Mouse (Mus musculus) intestine, embryonic 16.5 days (tissue): ENCODE data around the gene Lypd6. TPM values are rescaled to one million over a fixed set of nuclear protein-coding genes. Genes with fewer than 3 reads are reported as not detected.

Experiments used
- ATAC-seq: fragments of 200-750 bp; cut with Nextera tagmentation; 2 replicates; pipeline ENCODE4 v1.8.0; 2017; ENCODE audit warnings: moderate TSS enrichment, moderate library complexity
- H3K27ac ChIP-seq: fragments of 300-500 bp; sonication (generic); 2 replicates; pipeline ENCODE4 v1.5.1; 2014; ENCODE audit warnings: mild to moderate bottlenecking, low read length
- H3K27me3 ChIP-seq: fragments of 300-500 bp; sonication (generic); replicated peaks from 2 replicates; pipeline ENCODE4 v1.6.1; 2014; ENCODE audit warnings: low read length, control low read depth, mixed read lengths; ENCODE audit not compliant: control insufficient read depth, insufficient read depth
- H3K36me3 ChIP-seq: fragments of 300-500 bp; sonication (generic); 2 replicates; pipeline ENCODE4 v1.6.1; 2014; ENCODE audit warnings: low read length, control low read depth; ENCODE audit not compliant: control insufficient read depth, insufficient read depth
- H3K4me1 ChIP-seq: fragments of 300-500 bp; sonication (generic); 2 replicates; pipeline ENCODE4 v1.6.1; 2014; ENCODE audit warnings: low read length, control low read depth, mixed read lengths; ENCODE audit not compliant: control insufficient read depth, insufficient read depth
- H3K4me2 ChIP-seq: fragments of 300-500 bp; sonication (generic); 2 replicates; pipeline ENCODE4 v1.6.1; 2014; ENCODE audit warnings: low read depth, low read length, control low read depth
- H3K4me3 ChIP-seq: fragments of 300-500 bp; sonication (generic); 2 replicates; pipeline ENCODE4 v1.5.1; 2014; ENCODE audit warnings: mild to moderate bottlenecking, low read length
- H3K9ac ChIP-seq: fragments of 300-500 bp; sonication (generic); 2 replicates; pipeline ENCODE4 v1.6.1; 2014; ENCODE audit warnings: low read depth, low read length
- H3K9me3 ChIP-seq: fragments of 300-500 bp; sonication (generic); 2 replicates; pipeline ENCODE4 v1.6.1; 2016; ENCODE audit warnings: low read length, control low read depth; ENCODE audit not compliant: control insufficient read depth
- WGBS: fragments of 180-500 bp; shearing (Covaris S2); extraction: QIAGEN DNeasy Blood & Tissue Kit; methylation state at CpG from one replicate; pipeline ENCODE4 v1.1.7; 2014; 5-methylcytosine and 5-hydroxymethylcytosine counted together
- polyA plus RNA-seq: library from polyadenylated mRNA; unstranded; fragments of >200 nt; fragmentation: Nextera tagmentation; extraction: Ambion mirVana; gene quantifications from 2 replicates; pipeline ENCODE4 v1.2.1, GENCODE M21; 2015

The Lypd6 gene
- polyA plus RNA-seq, 1 experiment from 2014 or later = 14.6 TPM

GRCm38 (mm10) chr2:50150816-50151215 is 84.6 kb downstream of the Lypd6 start:
- H3K27me3 ChIP-seq = no peaks in the 10 kb centered on the region
- ATAC-seq = no peak; the same call in 1 of the 2 replicates
- WGBS = 63% methylated on average over 5 of the region's 5 CpGs
- peaks cover 5% of the 10 kb centered on the region; the same call in 1 of the 2 replicates for H3K4me1 ChIP-seq
- no peak overlapping the region for H3K4me3 ChIP-seq
- no peak overlapping the region for H3K9ac ChIP-seq
- H3K36me3 ChIP-seq = no peaks in the 10 kb centered on the region
- H3K27ac ChIP-seq = peak overlapping the region; percentile 69
- H3K4me2 ChIP-seq = no peak overlapping the region
- no peaks in the 10 kb centered on the region for H3K9me3 ChIP-seq

DNA sequence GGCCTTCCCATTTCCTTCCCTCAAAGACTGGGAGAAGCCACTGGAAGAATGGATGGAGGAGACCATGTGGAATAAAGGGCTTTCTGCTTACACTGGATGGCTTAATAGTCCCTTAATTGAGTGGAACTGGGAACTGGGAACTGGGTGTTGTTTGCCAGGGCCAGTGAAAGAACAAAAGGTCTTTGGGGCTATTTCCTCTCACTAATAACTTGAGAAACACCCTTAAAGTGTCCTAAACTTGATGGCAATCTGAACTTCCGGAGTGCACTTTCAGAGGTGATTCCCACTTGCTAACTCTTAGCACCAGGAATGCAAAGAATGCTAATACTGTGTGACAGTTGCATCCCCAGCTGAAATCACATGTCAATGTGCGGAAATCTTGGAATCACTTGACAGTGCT is 85.2 kb downstream of the Lypd6 start:
- Histone ChIP-seq H3K27me3 (no peaks in the 10 kb centered on the region), H3K4me2 (no peak overlapping the region), H3K36me3 (no peaks in the 10 kb centered on the region), H3K4me3 (no peak overlapping the region), H3K4me1 (peaks cover 5% of the 10 kb centered on the region; the same call in 1 of the 2 replicates), H3K27ac (no peak overlapping the region), H3K9ac (no peak overlapping the region), H3K9me3 (no peaks in the 10 kb centered on the region)
- WGBS = 68% methylated on average over 2 of the region's 2 CpGs
- no peak for ATAC-seq

DNA sequence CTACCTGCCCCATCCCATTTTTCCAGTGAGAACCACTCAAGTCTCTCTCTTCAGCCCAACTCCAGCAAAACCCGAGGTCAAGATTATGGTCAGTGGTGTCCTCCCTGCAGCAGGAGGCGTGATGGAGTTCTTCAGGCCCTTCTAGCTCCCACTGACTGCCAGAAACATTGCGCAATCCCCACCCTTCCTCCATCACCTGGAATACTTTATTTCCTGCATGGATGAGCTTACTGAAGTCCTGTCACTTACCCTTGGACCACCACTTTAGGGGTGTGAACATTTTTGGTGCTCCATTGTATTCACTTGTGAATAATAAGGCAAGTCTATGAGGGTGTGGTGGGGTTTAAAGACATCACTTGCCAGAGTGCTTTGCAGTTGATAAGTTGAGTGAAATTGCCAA is 85.7 kb downstream of the Lypd6 start:
- Histone ChIP-seq H3K36me3 (no peaks in the 10 kb centered on the region), H3K9me3 (no peaks in the 10 kb centered on the region), H3K4me2 (no peak overlapping the region), H3K4me3 (no peak overlapping the region), H3K27me3 (no peaks in the 10 kb centered on the region), H3K4me1 (peaks cover 5% of the 10 kb centered on the region; the same call in 1 of the 2 replicates), H3K9ac (no peak overlapping the region), H3K27ac (no peak overlapping the region)
- 84% methylated on average over 3 of the region's 3 CpGs for WGBS
- no peak for ATAC-seq

GRCm38 (mm10) chr2:50156009-50156408 is 89.8 kb downstream of the Lypd6 start:
- 94% methylated on average over 10 of the region's 10 CpGs for WGBS
- ATAC-seq = no peak

GRCm38 (mm10) chr2:50160069-50160468 is 93.8 kb downstream of the Lypd6 start:
- Histone ChIP-seq H3K27me3 (no peaks in the 10 kb centered on the region), H3K36me3 (no peaks in the 10 kb centered on the region), H3K4me2 (no peak overlapping the region), H3K9me3 (no peaks in the 10 kb centered on the region), H3K4me3 (no peak overlapping the region), H3K27ac (no peak overlapping the region), H3K4me1 (no peaks in the 10 kb centered on the region), H3K9ac (no peak overlapping the region)
- no peak for ATAC-seq
- WGBS = 97% methylated on average over 3 of the region's 3 CpGs

More at GRCm38 (mm10) chr2:50156009-50156408, 89.8 kb downstream of the Lypd6 start:
- Histone ChIP-seq H3K9ac (no peak overlapping the region), H3K9me3 (no peaks in the 10 kb centered on the region), H3K36me3 (no peaks in the 10 kb centered on the region), H3K4me2 (no peak overlapping the region), H3K27ac (no peak overlapping the region), H3K4me3 (no peak overlapping the region), H3K27me3 (no peaks in the 10 kb centered on the region), H3K4me1 (peaks cover 3% of the 10 kb centered on the region; the same call in 1 of the 2 replicates)

- no peak overlapping the region for H3K27ac ChIP-seq
- H3K27me3 ChIP-seq = no peaks in the 10 kb centered on the region
- 66% methylated on average over 8 of the region's 8 CpGs for WGBS
- no peaks in the 10 kb centered on the region for H3K9me3 ChIP-seq
- no peaks in the 10 kb centered on the region for H3K36me3 ChIP-seq
- no peak overlapping the region for H3K9ac ChIP-seq
- H3K4me3 ChIP-seq = no peak overlapping the region
- H3K4me2 ChIP-seq = no peak overlapping the region
- no peak for ATAC-seq
- no peaks in the 10 kb centered on the region for H3K4me1 ChIP-seq
Observed at GRCm38 (mm10) chr2:50163608-50164007, 97.4 kb downstream of the Lypd6 start.

DNA sequence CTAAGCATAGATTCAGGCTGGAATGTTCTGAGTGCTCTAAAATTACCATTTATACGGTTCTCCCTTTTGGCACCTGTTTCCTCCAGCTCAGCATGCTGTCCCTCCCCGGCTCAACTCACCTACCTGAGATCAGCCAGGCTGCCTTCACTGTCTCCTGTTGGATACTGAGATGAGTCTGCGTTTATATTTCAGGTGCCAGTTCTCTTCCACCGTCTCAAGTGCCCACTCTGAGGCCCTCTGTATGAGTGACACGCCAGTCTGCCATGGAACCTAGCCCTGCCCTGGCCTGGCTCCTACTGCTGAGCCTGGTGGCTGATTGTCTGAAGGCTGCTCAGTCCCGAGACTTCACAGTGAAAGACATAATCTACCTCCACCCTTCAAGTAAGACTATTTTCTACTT is 99.0 kb downstream of the Lypd6 start:
- Histone ChIP-seq H3K27ac (no peak overlapping the region), H3K4me3 (no peak overlapping the region), H3K27me3 (no peaks in the 10 kb centered on the region), H3K36me3 (no peaks in the 10 kb centered on the region; the same call in 1 of the 2 replicates), H3K9me3 (0 out of 2 replicates have a peak, but pooled peaks cover under 1% of the 10 kb centered on the region), H3K4me1 (no peaks in the 10 kb centered on the region), H3K4me2 (no peak overlapping the region), H3K9ac (no peak overlapping the region)
- WGBS = 61% methylated on average over 6 of the region's 6 CpGs
- ATAC-seq = no peak

DNA sequence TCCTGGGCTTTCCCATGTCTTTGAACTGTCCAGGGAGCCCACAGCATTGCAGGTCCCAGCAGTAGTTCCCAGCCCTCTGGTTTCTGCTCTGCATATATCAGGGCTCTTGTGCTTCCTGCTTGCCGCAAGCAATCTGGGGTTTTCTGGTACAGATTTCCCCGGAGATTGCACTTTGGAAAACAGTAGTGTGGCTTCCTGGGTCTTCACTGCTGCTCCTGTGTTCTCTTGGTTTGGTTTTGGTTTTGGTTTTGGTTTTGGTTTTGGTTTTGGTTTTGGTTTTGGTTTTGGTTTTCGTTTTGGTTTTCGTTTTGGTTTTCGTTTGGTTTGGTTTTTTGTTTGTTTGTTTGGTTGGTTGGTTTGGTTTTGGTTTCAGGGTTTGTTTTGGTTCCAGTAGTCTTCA is 99.9 kb downstream of the Lypd6 start:
- H3K27ac ChIP-seq = no peak overlapping the region
- WGBS = 62% methylated on average over 5 of the region's 5 CpGs
- ATAC-seq = no peak

DNA sequence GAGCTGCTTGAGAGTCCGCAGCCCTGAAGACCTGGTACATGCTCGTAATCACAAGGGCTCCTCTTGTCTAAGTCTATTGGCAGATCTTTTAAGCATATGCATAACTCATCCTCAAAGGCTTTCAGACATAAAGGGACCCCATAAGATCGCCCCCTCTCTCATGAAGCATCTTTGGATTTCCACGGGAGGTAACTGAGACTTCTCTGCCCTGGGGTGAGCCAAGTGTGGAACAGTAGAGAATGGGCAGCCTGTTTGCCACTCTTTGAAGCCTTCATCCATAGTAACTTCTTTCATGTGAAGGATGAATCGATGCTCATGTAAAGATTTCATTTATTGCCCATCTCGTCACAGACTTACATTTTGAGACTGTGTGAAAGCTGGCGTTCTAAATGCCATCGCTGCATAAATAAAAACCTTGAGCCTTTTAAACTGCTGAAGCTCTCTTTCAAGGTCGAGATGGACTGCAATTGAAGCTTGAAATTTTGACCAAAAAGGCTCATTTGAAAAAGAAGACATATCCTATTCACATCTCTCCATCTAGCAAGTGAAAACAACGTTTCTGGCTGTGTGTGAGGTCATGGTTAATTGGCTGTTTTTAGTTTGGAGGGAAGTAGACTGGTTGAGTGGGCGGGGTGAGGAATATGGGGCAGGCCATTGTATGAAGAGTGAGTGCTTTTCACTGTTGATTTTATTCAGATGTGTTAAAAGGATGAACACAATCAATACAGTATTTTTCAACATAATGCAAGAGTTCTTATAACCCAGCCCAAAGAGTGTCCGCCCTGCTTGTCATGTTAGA is 107.7 kb downstream of the Lypd6 start:
- Histone ChIP-seq H3K36me3 (no peaks in the 10 kb centered on the region; the same call in 1 of the 2 replicates), H3K9ac (no peak overlapping the region), H3K27ac (no peak overlapping the region), H3K27me3 (no peaks in the 10 kb centered on the region), H3K9me3 (0 out of 2 replicates have a peak, but pooled peaks cover 3% of the 10 kb centered on the region), H3K4me1 (peaks cover 7% of the 10 kb centered on the region), H3K4me2 (no peak overlapping the region), H3K4me3 (no peak overlapping the region)
- ATAC-seq = no peak
- WGBS = 81% methylated on average over 12 of the region's 12 CpGs

More for the DNA sequence above, 99.9 kb downstream of the Lypd6 start:
- no peak overlapping the region for H3K4me2 ChIP-seq
- 0 out of 2 replicates have a peak, but pooled peaks cover 3% of the 10 kb centered on the region for H3K9me3 ChIP-seq
- no peaks in the 10 kb centered on the region; the same call in 1 of the 2 replicates for H3K36me3 ChIP-seq
- no peak overlapping the region for H3K4me3 ChIP-seq
- no peaks in the 10 kb centered on the region for H3K27me3 ChIP-seq
- H3K9ac ChIP-seq = no peak overlapping the region
- no peaks in the 10 kb centered on the region for H3K4me1 ChIP-seq
